Mouse (Mus musculus): ENCODE results near the gene Fmnl1.

The Fmnl1 gene

DNA sequence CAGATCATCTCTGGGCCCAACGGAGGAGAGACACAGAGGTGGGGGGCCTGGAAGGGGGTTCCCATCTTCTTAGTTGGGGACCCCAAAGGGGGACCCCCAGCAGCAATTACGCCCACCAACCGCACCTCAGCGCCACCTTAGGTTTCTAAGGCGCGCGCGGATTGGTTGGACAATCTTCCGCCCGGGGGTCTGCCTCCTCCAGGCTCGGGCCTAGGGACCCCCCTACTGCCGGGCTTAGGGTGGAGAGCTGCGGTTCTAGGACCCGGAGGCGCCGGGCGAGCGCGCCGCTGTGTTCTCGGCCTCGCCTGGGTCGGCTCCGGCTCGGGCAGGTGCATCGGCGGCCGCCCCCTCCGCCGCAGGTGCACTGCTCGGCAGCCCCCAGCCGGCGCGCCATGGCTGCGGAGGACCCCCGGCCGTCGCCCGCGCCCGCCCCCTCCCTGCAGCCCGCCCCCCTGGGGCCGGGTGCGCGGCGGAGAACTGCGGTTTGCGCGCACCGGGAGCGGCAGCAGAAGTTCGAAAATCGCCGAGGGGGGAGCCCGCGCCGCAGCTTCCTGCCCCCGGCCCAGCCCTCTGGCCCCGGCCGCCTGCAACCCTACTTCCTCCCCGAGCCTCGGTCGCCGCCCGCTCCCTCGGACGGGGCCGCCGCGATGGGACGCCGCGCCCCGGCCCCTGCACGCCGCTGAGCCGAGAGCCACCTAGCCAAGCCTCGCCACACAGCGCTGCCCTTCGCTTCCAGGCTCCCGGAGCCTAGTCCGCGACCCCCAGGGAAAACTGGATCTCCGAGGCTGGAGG lies at the start of gene Fmnl1:
TSS of gene Fmnl1 (plus strand) at position 614 of the 792 bp plus-strand sequence.
- DNase-seq (ENCODE audit: low spot score), result peak; percentile 32

DNA sequence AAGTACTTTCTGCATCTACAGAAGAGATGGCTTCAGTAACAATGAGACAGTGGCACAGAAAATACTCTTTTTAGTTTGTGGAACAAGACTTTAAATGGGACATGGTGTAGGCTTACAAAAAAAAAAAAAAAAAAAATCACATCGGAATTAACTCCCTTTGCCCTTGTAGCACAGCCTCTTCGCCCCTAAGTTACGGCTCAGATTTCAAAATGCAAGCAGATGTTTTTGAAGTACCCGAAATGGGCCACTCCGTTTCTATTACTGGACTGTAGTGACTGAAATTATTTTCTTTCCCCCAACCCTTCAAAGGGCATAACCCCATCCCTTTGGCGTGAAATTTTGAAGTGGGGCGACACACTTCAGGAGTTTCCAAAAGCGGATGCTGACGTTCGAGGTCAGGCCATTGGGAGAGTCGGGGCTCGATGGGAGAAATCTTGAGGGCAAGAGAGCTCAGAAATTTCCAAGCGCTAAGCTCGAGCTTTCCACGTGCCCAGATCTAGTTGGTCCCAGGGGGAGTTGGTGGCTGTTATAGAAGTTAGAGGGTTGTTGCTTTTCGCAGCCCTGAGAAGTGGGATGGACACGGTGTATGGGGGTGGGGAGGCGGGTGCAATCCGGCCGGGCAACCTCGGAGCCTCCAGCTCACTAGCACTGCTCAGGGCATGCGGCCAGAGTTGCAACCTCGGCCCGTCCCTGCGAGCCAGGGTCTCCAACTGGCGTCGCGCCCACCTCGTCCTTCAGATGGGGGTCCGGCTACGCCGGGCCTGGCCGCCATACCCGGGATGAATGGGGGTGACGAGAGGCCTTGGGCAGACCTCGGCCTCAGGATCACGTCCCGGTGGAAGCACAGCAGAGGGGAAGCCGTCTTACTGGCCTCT lies 39.0 kb upstream of the Fmnl1 start, which contains the start of gene Hexim2:
TSS of gene Hexim2 (plus strand) at position 729 of the 875 bp plus-strand sequence.
- DNase-seq (ENCODE audit: low spot score), result peak; percentile 59

DNA sequence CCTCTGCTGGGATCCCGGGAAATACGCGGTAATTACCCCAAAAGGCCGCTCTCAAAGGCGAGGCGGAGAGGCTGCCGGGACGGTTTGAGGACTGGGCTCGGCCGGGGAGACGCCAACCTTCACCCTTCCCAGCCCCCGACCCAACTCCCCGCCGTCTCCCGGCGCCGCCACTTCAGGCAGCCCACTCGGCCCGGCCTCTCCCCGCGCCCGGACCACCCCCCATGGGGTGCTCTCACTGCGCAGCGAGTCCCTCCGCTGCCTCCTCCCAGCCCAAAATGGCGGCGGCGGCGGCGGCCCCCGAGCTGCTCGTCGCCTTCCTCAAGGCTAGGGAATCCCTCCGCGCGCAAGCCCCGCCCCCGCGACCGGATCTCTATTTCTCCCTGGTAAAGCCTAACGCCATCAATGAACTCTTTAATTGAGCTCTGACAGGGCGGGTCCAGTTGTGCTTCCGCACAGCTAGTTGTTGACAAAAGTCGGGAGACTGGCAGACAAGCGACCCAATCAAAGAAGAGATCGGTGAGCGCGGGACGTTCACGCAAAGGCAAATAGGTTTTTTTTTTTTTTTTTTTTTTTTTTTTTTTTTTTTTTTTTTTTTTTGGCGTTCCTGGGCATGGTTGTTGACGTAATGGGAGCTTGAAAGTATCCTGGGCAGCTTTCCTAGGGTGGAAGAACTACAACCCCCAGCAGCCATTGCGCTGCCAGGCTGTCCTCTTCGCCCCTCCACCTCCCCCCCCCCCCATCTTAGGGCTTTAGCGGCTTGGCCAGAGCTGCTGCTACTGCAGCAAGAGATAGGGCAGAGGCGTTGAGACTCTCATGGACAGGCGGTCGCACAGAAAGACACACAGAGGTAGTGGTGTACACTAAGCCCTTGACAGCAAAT lies 38.1 kb upstream of the Fmnl1 start:
- DNase-seq (ENCODE audit: low spot score), result peak; percentile 99

DNA sequence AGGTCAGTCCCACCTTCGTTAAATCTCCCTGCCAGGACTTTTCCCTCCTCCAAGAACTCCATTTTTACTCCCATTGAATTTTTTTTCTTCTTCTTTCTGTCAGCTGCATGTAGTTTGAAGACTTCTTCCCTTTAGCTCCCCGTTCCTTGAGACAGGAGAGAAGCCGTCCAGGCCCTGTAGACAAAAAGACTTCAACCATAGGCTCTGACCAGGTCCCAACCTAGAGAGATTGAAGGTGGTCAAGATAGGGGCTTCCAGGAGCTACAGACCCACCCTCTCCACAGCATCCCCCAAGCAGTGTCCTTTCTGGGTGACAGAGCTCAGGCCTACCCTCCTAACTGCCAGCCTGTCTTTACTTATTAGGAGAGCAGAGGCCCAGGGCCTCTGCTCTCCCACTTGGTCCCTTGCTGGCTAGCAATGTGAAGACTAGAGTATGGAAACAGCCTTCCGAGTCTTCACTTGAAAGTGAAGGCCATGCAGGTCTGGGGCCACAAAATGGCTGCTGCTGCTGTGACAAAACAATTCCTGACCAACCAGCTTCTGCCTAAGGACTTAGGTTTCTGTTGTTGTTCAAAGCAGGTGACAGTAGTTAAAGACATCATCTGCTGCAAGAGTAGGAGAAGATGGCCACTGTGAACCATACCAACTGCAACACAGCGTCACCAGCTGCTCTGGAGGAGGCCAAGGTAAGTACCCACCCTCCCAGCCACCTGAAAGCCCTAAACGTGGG lies 37.3 kb upstream of the Fmnl1 start:
- no peak for DNase-seq (ENCODE audit: low spot score)

DNA sequence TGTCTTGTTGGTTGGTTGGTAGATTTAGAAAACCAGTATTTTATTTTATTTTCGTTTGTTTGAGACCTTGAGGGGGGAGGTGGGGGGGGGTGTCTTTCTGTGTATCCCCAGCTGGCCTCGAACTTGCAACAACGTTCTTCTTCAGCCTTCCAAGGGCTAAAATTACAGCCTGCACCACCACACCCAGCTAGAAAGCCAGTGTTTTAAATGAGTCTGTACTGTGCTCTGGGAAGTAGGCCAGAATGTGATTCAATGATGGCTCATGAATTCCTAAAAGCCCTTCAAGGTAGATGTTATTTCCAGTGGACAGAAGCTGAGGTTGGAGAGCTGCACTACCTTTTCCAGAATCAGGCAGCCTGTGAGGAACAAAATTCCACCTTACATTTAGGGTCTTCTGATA lies 36.7 kb upstream of the Fmnl1 start:
- DNase-seq (ENCODE audit: low spot score), result no peak

DNA sequence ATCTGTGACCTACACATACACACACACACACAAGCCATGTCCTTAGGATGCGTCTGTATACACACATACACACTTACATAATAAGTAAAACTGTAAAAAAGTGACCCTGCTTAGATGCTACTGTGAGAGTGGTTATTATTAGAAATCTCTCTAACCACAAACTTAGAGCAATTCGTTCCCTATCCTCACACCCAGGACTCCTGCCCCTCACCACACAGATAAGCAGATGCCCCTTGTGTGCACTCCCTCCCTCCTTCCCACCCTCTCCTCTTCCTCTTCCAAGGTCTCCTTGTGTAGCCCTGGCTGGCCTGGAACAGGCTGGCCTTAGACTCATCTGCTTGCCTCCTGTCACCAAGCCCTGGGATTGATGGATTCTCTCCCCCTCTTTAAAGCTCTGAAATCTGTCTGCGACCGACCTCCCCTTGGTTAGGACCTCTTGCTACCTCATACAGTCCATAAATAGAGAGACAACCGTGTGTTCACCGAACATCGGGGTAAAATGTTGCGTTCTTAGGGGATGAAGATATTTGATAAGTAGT lies 34.8 kb upstream of the Fmnl1 start:
- no peak for DNase-seq (ENCODE audit: low spot score)

DNA sequence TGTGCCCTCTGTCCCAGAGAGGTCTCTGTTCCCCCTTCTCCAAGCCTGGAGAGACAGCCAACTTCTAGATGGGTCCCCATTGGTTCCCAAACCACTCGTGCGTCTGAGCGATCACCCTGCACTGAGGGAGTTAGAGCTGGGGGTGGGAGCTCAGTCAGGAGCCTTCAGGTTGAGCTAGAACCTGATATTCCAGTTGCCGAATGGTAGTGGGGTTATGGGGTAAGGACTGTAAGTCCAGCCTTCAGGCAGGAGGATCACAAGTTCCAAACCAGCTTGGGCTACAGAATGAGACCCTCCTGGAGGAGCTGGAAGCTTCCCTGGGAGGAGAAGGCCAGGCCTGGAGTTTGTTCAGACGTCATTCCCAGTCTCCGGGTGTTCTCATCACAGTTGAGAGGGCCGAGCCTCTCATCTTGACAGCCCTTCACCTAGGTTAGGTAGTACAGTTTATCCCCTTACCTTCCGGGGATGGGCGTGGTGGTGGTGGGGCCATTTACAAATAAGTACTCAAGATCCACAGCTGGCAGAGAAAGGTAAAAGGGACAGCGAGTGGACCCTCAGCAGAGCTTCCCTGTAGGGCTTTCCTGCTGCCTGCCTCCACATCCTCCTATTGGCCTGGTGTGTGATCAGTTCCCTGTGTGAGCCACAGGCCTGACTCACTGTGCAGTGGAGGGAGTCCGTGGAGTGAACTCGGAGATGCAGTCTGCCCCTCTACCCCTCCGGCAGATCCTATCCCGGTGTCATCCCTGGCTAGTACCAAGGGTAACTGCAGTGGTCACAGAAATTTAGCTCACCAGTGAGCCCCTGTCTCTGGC lies 30.8 kb upstream of the Fmnl1 start:
- no peak for DNase-seq (ENCODE audit: low spot score)

DNA sequence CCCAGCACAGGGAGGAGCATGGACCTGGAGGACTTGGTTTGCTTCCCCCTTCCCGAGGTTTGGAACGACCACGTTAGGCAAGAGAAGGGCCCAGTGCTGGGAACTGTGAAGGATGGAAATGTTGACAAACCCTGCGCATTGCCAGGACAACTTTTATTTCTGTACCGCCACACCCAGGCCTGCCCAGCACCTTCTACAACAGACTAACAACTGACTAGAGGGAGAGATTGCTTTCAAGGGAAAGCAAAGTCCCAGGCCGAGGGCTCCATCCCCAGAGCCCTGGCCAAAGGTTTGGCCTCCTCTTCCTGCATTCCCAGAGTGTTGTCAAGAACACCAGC lies 30.2 kb upstream of the Fmnl1 start:
- no peak for DNase-seq (ENCODE audit: low spot score)

DNA sequence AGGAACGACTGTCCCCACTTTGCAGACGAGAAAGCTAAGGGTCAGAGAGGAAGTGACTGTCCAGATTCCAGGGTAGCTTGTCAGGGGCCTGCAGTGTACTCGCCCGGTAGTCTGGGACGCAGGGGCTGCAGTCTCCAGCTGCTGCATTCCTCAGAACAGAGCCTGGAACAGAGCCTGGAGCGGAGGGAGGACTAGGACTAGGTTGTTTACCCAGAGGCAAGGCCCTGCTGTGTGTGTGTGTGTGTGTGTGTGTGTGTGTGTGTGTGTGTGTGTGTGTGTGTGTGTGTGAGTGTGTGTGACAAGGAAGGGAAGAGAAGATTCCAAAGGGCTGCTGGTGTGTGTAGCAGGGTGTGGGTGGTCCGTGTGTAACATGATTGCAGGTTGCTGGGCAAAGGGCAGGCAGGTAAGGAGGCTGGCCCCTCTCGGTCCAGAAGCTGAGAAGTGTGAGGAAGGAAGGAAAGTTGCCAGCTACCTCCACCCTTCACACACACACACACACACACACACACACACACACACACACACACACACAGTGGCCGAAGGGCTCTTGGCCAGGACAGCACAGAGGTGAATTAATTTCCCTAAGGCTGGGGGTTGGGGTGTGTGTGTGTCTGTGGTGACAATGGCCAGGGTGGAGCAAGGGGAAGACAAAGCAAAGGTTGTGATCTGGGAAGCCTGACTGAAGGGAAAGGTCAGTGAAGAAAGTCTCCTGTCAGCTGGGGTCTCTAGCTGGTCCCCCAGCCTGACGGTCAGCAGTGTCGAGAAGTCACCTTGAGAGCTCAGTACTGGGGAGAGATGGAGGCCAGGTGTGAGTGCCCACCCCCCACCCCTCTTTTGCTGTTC lies 29.6 kb upstream of the Fmnl1 start:
- peak; percentile 85 for DNase-seq (ENCODE audit: low spot score)

DNA sequence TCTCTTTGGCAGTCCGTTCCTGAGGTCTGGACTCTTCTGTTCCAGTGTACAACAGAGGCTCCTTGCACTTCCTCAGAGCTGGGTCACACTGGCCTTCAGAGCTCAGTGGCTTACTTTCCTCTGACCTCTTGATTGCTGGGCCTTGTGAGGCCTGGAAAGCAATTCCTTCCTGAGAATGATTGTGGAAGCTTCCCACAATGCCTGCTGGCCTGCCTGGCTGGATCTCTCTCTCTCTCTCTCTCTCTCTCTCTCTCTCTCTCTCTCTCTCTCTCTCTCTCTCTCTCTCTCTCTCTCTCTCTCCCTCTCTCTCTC lies 29.0 kb upstream of the Fmnl1 start:
- no peak for DNase-seq (ENCODE audit: low spot score)

DNA sequence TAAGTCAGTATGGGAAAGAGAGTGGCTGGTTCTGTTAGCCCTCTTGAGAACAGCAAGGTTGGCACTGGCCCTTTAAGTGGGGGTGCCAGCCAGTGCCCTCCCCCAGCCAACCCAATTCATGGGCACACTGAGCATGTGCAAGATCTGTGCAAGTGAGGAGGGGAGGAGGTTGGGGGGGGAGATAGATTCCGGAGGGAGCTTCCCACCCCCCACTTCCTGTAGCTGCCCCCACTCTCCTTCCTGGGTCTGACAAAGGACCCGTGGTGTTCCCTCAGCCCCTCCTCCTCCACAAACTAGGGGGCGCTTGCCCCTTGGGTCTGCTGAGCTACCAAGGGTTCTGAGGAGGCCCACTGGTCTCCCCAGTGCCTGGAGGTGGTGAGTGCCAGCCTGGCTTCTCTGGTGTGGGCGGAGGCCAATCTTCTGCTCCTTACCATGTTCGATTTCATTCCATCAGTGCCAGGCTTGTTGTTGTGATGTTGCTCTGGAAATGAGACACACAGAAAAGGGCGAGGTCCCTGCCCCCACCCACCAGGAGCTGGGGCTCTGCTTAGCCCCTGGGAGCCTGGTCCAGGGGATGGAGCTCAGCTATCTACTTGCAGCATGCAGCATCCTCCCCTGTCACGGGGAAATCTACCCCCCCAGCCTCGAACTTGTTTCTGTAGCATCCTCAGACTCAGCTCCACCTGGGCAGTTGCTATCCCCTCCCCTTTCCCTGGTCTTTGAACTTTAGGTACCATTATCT lies 28.3 kb upstream of the Fmnl1 start:
- peak; percentile 63 for DNase-seq (ENCODE audit: low spot score)

DNA sequence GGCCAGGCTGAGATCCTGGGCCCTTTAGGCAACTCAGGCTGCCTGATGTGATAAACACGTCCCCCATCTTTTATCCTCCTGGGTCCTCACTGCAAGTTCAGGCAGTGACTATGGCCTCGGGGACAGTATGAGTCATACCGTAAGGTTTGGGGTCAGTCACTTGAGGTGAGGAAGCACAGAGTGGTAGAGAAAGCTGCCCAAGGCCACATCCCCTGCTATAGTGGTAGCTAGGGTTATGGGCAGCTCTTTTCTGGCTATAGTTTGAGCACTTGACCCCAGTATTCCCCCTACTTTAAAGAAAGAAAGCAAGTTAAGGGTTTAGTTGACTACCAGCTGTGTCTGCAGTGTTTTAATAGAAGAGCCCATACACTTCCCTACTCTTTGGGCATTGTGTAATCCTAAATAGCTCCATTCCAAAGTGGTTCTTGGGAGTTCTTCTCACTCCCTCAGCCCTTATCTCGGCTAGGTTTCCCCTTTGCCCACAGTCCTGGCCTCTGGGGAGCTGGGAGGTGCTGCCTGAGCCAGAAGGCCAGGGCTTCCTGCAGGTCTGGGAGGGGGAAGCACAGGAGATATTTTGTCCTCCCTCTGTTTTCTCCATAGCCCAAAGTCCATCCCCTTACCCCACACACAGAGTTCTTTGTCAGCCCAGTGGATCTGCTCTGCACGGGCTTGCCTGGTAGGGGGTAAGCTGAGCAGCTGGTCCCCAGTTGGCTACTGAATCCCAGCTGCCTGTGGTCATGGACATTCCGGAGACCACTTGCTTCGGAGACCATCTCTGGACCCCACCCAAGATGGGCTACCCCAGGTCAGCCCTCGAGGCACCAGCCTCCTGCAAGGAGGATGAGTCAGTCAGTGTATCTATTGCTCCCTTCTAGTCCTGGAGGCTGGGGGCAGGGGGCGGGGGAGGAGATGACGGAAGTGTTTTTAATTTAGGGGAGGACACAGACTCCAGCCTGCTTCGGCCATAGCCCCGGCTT lies 26.3 kb upstream of the Fmnl1 start:
- DNase-seq (ENCODE audit: low spot score), result no peak

DNA sequence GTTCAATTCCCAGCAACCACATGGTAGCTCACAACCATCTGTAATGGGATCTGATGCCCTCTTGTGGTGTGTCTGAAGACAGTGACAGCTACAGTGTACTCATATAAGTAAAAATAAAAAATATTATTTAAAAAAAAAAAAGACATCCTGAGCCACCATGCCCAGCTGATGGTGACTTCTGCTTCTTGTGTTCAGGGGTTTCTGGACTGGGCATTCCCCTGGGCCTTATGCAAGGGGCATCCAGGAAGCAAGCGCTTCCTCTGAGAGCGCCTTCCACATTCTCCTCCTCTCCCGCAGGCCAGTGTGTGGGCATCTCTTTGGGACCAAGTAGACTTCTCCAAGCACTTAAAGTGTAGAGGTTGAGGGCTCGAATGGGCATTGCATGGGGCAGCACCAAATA lies 24.5 kb upstream of the Fmnl1 start:
- DNase-seq (ENCODE audit: low spot score), result no peak

DNA sequence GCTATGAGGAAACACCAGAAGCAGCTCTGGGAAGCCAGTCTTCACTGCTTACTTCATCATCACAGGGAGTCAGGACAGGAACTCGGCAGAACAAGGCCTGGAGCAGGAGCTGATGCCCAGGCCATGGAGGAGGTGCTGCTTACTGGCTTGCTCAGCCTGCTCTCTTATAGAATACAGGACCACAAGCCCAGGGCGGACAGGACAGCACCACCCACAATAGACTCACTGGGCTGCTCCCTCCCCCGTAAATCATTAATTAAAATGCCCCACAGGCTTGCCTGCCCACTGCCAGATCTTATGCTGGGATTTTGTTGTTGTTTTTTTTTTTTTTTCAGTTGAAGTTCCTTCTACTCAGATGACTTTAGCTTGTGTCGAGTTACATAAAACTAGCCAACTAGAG lies 23.1 kb upstream of the Fmnl1 start:
- DNase-seq (ENCODE audit: low spot score), result no peak

DNA sequence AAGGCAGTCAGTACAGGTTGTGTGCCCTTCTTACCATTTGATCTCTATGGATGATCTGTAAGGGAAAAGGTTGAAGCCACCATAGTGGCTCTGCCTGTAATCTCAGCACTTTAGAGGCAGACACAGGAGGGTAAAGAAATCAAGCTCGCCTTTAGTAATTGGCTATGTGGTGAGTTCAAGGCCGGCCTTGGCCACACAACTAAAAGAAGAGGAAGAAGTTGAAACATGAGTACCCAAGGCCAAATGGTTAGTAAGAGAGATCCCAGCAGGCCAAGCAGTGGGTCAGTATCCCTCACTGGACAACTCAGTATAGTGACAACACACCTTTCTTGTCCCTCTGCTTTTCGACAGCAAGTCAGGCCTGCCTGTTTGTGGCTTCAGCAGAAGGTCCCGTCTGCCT lies 21.1 kb upstream of the Fmnl1 start:
- DNase-seq (ENCODE audit: low spot score), result no peak

DNA sequence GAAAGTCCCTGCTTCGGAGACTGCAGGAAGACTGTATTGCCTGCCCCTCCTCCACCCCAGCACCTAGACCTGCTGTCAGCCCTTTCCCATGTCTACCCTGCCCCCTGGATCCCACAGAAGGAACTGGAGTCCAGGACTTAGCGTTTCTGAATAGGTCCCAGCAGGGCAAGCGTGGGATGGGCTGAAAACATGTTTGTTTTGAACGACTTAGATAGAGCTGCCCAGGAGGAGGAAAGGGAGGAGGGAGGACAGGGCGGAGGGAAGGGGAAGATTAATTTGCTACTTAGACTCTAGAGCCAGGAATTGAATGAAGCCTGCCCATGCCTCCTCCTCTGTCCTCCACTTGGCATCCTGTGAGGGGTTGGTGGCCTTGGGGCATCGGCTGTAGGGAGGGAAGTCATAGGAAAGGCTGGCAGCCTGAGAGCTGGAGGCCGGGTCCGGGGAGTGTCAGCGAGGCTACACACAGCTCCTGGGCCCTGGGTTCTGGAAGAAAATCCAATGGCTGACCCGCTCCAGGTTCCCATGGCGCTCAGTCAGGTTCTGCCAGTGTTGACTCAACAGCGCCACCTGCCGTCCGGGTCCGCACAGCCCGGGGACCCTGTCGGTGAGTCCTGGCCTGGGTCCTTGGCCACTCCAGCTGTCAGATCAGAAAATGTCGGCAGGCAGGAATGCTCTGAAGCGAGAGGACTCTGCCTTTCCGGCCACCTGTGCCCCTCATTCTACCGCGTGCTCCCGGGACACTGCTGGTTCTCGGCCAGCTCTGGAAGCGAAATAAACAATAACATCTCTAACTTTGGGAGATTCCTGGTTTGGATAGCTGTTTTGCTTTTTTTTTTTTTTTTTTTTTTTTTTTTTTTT lies 12.1 kb upstream of the Fmnl1 start:
- DNase-seq (ENCODE audit: low spot score), result peak; percentile 94

DNA sequence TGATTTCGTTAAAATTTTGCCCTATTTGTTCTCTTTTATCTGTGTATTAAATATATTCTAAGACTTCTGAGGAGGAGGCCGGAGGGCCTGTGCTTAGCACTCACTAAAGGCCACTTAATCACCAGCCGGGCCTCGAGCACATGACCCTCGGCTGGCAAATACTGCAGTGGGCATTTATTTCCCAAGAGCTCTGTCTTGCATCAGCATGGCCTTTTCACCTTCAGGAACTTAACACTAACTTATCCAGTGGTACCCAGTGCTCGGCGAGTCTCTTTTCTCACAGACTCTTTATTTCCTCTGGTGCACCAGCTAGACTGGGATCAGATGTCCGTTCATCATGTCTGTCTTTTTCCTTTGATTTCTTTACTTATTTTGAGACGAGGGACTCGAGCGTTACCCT lies 10.2 kb upstream of the Fmnl1 start:
- no peak for DNase-seq (ENCODE audit: low spot score)

Measured in yolk sac, embryonic 10.5 days (tissue).